Mouse (Mus musculus) liver, adult (tissue): ENCODE data around the gene Rgs3.
A peak's percentile ranks its signal among the peaks of the same experiment; 100 is the strongest.

Experiments
- GATA4 ChIP-seq: IDR thresholded peaks from 2 replicates; pipeline ENCODE4 v1.6.1; 2014; ENCODE audit warnings: mild to moderate bottlenecking, low read length; ENCODE audit not compliant: insufficient replicate concordance

Rgs3 gene

GRCm38 (mm10) chr4:62693839-62694238 is 134.2 kb downstream of the Rgs3 start:
- no peak for TF ChIP-seq GATA4

DNA sequence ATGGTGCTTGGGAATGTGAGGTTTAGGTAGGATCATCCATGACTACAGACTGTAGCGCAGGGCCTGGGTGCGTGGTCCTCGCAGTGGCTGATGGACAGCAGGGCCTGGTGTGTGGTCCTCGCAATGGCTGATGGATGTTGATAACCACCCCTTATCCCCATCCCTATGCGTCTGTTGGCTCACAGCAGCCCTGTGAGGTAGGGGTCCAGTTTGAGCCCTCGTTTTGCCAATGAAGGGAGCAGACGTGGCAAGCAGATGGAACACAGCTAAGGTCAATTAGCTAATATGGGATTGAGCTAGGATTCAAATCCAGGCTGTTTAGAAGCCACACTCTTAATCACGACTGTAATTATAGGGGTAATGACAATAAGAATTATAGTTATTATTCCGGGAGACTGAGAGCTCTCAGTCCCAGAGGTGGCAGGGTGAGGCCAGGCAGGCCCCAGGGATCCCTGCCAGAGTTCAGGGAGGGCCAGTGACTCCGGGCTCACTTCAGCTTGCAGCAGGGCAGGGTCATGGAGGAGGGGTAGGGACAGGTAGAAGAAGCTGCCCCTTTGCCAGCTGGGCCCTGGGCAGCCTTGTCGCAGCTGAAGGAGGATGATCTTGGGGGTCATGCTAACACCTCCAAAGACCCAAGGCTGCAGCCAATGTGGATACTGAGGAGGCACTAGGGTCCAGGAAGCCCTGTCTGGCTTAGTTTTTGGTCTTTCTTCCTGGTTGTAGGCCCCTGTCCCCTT is 135.2 kb downstream of the Rgs3 start:
- TF ChIP-seq GATA4: no peak

- peak; percentile 67; the same call in 1 of the 2 replicates for TF ChIP-seq GATA4
Measured at GRCm38 (mm10) chr4:62695523-62695922, 135.9 kb downstream of the Rgs3 start.

GRCm38 (mm10) chr4:62695946-62696345 is 136.3 kb downstream of the Rgs3 start:
- no peak for TF ChIP-seq GATA4

DNA sequence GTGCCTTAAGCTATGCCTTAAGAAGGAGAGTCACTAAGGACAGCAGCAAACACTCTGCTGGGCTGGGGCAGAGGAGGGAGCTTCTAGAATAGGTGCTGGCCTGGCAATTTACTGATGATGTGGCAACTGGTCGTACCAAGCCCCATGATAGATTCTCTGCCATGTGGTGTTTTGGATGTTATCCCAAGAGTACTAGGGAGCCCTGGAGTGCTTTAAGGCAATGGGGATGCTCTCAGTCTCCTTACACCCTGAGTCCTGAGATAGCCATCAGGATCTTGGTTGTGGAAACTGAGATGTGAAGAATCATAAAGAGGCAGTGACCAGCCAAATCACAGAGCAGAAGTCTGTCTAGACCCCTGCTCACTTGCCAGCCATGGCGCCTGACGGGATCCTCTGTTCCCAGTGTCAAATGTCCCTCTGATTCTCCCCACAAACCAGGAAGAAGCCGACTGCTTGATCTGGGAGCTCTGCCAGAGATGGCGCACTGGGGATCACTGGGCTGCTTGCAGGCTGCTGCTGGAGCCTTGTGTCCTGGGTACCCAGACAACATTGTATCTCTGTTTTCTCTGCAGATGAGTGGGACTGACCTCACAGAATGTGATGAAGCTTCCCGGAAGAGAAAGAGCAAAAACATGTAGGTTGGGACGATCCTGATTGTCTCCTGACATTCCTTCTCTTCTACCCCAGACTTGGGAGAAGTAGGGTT is 137.2 kb downstream of the Rgs3 start:
- no peak for TF ChIP-seq GATA4

- no peak for TF ChIP-seq GATA4
Measured at GRCm38 (mm10) chr4:62697469-62697868, 137.8 kb downstream of the Rgs3 start.

- no peak for TF ChIP-seq GATA4
Measured at GRCm38 (mm10) chr4:62698521-62698920, 138.9 kb downstream of the Rgs3 start.

- no peak for TF ChIP-seq GATA4
Measured at GRCm38 (mm10) chr4:62699191-62699812, 139.7 kb downstream of the Rgs3 start.

- TF ChIP-seq GATA4: no peak
Measured at GRCm38 (mm10) chr4:62700426-62700825, 140.8 kb downstream of the Rgs3 start.

GRCm38 (mm10) chr4:62703151-62703550 is 143.5 kb downstream of the Rgs3 start:
- no peak for TF ChIP-seq GATA4

GRCm38 (mm10) chr4:62704204-62704603 is 144.6 kb downstream of the Rgs3 start:
- no peak for TF ChIP-seq GATA4

- no peak for TF ChIP-seq GATA4
Measured at GRCm38 (mm10) chr4:62705013-62705412, 145.4 kb downstream of the Rgs3 start.

DNA sequence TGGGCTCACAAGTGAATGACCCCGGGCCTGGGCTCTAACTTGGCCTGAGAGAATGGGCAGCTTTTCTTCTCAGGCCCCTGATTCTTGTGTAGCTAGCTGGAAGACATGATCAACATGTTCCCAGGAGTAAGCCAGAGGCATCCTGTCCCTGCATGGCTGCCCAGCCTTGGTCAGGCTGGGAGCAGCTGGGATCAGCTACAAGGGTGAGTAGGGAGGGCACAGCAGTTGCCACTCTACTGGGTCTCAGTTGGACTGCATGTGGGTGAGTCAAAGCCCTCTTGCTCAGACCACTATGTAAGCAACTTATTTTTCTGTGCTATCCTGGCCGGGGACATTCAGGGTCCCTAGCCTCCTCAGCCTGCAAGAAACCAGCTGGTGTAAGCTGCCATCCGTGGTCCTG is 146.1 kb downstream of the Rgs3 start:
- TF ChIP-seq GATA4: no peak

DNA sequence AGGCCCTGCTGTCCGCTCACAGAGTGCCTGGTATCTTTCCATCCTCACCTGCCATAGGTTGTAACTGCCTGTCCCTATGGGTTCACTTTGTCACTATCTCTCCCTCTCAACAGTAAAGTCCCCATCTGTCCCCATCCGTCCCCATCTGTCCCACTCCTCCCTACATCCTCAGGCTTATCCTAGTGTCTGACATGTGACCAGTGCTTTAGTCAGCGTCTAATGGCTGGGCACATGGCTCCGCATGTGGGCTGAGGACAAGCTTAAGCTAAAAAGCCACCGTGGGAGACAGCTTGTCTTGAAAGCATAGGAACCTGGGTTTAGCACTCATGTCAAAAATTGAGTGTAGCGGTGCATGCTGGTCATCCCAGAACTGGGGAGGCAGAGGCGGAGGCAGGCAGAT is 148.4 kb downstream of the Rgs3 start:
- no peak for TF ChIP-seq GATA4

- TF ChIP-seq GATA4: no peak
Measured at GRCm38 (mm10) chr4:62708994-62709393, 149.3 kb downstream of the Rgs3 start.

DNA sequence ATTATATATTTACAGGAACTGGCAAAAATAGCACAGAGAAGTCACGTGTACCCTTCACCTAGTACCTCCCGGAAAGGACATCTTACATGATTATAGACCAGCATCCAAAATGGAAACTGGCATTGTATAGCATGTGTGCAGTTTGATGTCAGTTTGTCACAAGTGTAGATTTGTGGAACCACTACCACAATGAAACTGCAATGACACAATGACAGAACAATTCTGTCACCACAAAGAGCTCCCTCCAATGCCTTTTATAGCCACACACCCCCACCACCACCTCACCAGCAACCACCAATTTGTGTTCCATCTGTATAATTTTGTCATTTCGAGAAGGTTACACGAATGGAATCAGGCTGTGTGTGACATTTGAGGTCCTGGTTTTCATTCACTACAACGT is 149.8 kb downstream of the Rgs3 start:
- TF ChIP-seq GATA4: no peak
